Mouse (Mus musculus) thymus, adult 2 months (tissue): ENCODE data around the gene Tecta.

Source experiments
- CTCF ChIP-seq: fragments of 200-500 bp; IDR thresholded peaks from 2 replicates; pipeline ENCODE4 v1.5.1; 2012; ENCODE audit warnings: mild to moderate bottlenecking, control low read depth, low read length, moderate library complexity, borderline replicate concordance; ENCODE audit not compliant: control insufficient read depth, poor library complexity, insufficient read depth; ENCODE audit errors: extremely low read depth
- POLR2A ChIP-seq: fragments of 200-500 bp; IDR thresholded peaks from 2 replicates; pipeline ENCODE4 v1.6.1; 2012; ENCODE audit warnings: mild to moderate bottlenecking, low read length, control low read depth, moderate library complexity; ENCODE audit not compliant: control insufficient read depth, poor library complexity, insufficient read depth; ENCODE audit errors: extremely low read depth

- TF ChIP-seq POLR2A (no peak), CTCF (no peak)
Measured at GRCm38 (mm10) chr9:42411296-42411695, 11.6 kb upstream of the Tecta start.
